Mouse (Mus musculus) kidney, adult 2 months (tissue): Measurements from ENCODE around the gene Fbxw8. TPM values are rescaled to one million over a fixed set of nuclear protein-coding genes. Genes with fewer than 3 reads are reported as not detected.
A peak's percentile ranks its signal among the peaks of the same experiment; 100 is the strongest.

Experiments used
- DNase-seq: peaks from one replicate; pipeline ENCODE4 v3.0.0; 2021
- H3K27ac ChIP-seq: fragments of 200-500 bp; 2 replicates; pipeline ENCODE4 v1.5.1; 2012; ENCODE audit warnings: low read depth, low read length, control low read depth, inconsistent platforms; ENCODE audit not compliant: insufficient read depth
- H3K27me3 ChIP-seq: fragments of 200-500 bp; replicated peaks from 2 replicates; pipeline ENCODE4 v1.6.1; 2012; ENCODE audit warnings: mild to moderate bottlenecking, moderate library complexity, low read length, inconsistent platforms; ENCODE audit not compliant: control insufficient read depth, insufficient read depth
- H3K36me3 ChIP-seq: fragments of 200-500 bp; 2 replicates; pipeline ENCODE4 v1.6.1; 2012; ENCODE audit warnings: mild to moderate bottlenecking, moderate library complexity, low read length, inconsistent platforms; ENCODE audit not compliant: control insufficient read depth, insufficient read depth
- H3K4me1 ChIP-seq: fragments of 200-500 bp; 2 replicates; pipeline ENCODE4 v1.6.1; 2011; ENCODE audit warnings: low read length; ENCODE audit not compliant: control insufficient read depth, insufficient read depth
- H3K4me3 ChIP-seq: fragments of 200-500 bp; 2 replicates; pipeline ENCODE4 v1.5.1; 2011; ENCODE audit warnings: mild to moderate bottlenecking, low read depth, low read length, control low read depth; ENCODE audit not compliant: insufficient read depth
- CTCF ChIP-seq: fragments of 200-500 bp; conservative IDR thresholded peaks from 2 replicates; pipeline ENCODE4 v1.5.1; 2011; ENCODE audit warnings: low read depth, mild to moderate bottlenecking, control low read depth, low read length, moderate library complexity, mixed read lengths; ENCODE audit not compliant: insufficient read depth, insufficient read length
- POLR2A ChIP-seq: fragments of 200-500 bp; IDR thresholded peaks from one replicate; pipeline ENCODE4 v1.6.1; 2011; ENCODE audit warnings: low read depth, low read length, control low read depth
- WGBS: fragments of 180-500 bp; shearing (Covaris S2); methylation state at CpG from one replicate; pipeline ENCODE4 v1.1.7; 2018; 5-methylcytosine and 5-hydroxymethylcytosine counted together
- polyA plus RNA-seq: library from polyadenylated mRNA; depleted of rRNA; stranded (reverse); fragments of >200 nt; gene quantifications from 2 replicates; pipeline ENCODE4 v1.2.3, GENCODE M21; 2012

Fbxw8 gene
- polyA plus RNA-seq, 1 experiment: 60.8 TPM

- peak; percentile 46 for DNase-seq
- Histone ChIP-seq H3K4me1 (no peaks in the 10 kb centered on the region), H3K27ac (peak overlapping the region; percentile 13; the same call in 1 of the 2 replicates), H3K36me3 (no peaks in the 10 kb centered on the region), H3K27me3 (no peaks in the 10 kb centered on the region), H3K4me3 (no peak overlapping the region)
- TF ChIP-seq POLR2A (no peak), CTCF (no peak)
- 38% methylated on average over 8 of the region's 8 CpGs for WGBS
These were observed 97.7 kb downstream of the Fbxw8 start for GRCm38 (mm10) chr5:118057508-118058111.

GRCm38 (mm10) chr5:118053205-118053604 lies 102.1 kb downstream of the Fbxw8 start:
- 79% methylated on average over 2 of the region's 2 CpGs for WGBS
- no peak for TF ChIP-seq CTCF
- TF ChIP-seq POLR2A: no peak
- Histone ChIP-seq H3K27ac (no peak overlapping the region), H3K27me3 (no peaks in the 10 kb centered on the region), H3K36me3 (no peaks in the 10 kb centered on the region), H3K4me3 (no peak overlapping the region), H3K4me1 (no peaks in the 10 kb centered on the region)
- no peak for DNase-seq

GRCm38 (mm10) chr5:118051981-118052662 lies 103.1 kb downstream of the Fbxw8 start:
- Histone ChIP-seq H3K27me3 (no peaks in the 10 kb centered on the region), H3K36me3 (no peaks in the 10 kb centered on the region), H3K27ac (peak overlapping the region; percentile 41; the same call in 1 of the 2 replicates), H3K4me3 (no peak overlapping the region), H3K4me1 (no peaks in the 10 kb centered on the region)
- TF ChIP-seq POLR2A (no peak), CTCF (no peak)
- DNase-seq: peak; percentile 90
- 27% methylated on average over 8 of the region's 8 CpGs for WGBS

- TF ChIP-seq CTCF (no peak), POLR2A (no peak)
- whole genome bisulfite sequencing: 82% methylated on average over 4 of the region's 4 CpGs
- Histone ChIP-seq H3K4me1 (no peaks in the 10 kb centered on the region), H3K27me3 (no peaks in the 10 kb centered on the region), H3K27ac (no peak overlapping the region), H3K4me3 (no peak overlapping the region), H3K36me3 (no peaks in the 10 kb centered on the region)
- DNase-seq: no peak
These were observed 104.5 kb downstream of the Fbxw8 start for GRCm38 (mm10) chr5:118050743-118051142.

GRCm38 (mm10) chr5:118048928-118049327 lies 106.3 kb downstream of the Fbxw8 start:
- no peak for TF ChIP-seq POLR2A
- no peak for TF ChIP-seq CTCF
- no peaks in the 10 kb centered on the region for H3K27me3 ChIP-seq
- H3K27ac ChIP-seq: no peak overlapping the region
- 82% methylated on average over 5 of the region's 5 CpGs for WGBS
- no peaks in the 10 kb centered on the region for H3K36me3 ChIP-seq
- no peaks in the 10 kb centered on the region for H3K4me1 ChIP-seq
- no peak overlapping the region for H3K4me3 ChIP-seq
- no peak for DNase-seq

GRCm38 (mm10) chr5:118048412-118048811 lies 106.9 kb downstream of the Fbxw8 start:
- TF ChIP-seq POLR2A (no peak), CTCF (no peak)
- WGBS: 76% methylated on average over 4 of the region's 4 CpGs

GRCm38 (mm10) chr5:118047091-118047757 lies 108.0 kb downstream of the Fbxw8 start:
- DNase-seq: peak; percentile 51
- Histone ChIP-seq H3K36me3 (no peaks in the 10 kb centered on the region), H3K4me1 (no peaks in the 10 kb centered on the region), H3K27ac (peak overlapping the region; percentile 21; the same call in 1 of the 2 replicates), H3K27me3 (no peaks in the 10 kb centered on the region), H3K4me3 (no peak overlapping the region)
- TF ChIP-seq POLR2A (no peak), CTCF (no peak)
- 77% methylated on average over 14 of the region's 14 CpGs for WGBS

More at GRCm38 (mm10) chr5:118048412-118048811, 106.9 kb downstream of the Fbxw8 start:
- Histone ChIP-seq H3K36me3 (no peaks in the 10 kb centered on the region), H3K4me1 (no peaks in the 10 kb centered on the region), H3K27ac (no peak overlapping the region), H3K4me3 (no peak overlapping the region), H3K27me3 (no peaks in the 10 kb centered on the region)
- DNase-seq: no peak
